Mouse (Mus musculus) G1E (cell line): ENCODE results near the gene Ap5b1. TPM values are rescaled to one million over a fixed set of nuclear protein-coding genes. Genes with fewer than 3 reads are reported as not detected.

Experiments
- ATAC-seq: 2 replicates; pipeline ENCODE4 v1.8.0; 2016; ENCODE audit warnings: mild to moderate bottlenecking; ENCODE audit not compliant: insufficient number of reproducible peaks, poor library complexity, low FRiP score, severe bottlenecking; ENCODE audit errors: extremely low read depth
- DNase-seq: peaks from one replicate; pipeline ENCODE4 v3.0.0; 2012; ENCODE audit warnings: low spot score
- H3K27me3 ChIP-seq: 2 replicates; pipeline ENCODE4 v1.6.1; 2012; ENCODE audit warnings: mild to moderate bottlenecking, low read length, inconsistent platforms; ENCODE audit not compliant: insufficient read depth
- H3K36me3 ChIP-seq: replicated peaks from 2 replicates; pipeline ENCODE3; 2012; ENCODE audit warnings: mild to moderate bottlenecking, inconsistent platforms
- H3K4me1 ChIP-seq: 2 replicates; pipeline ENCODE4 v1.6.1; 2012; ENCODE audit warnings: low read depth, low read length, inconsistent platforms, mixed read lengths; ENCODE audit not compliant: insufficient read depth
- H3K4me3 ChIP-seq: 2 replicates; pipeline ENCODE4 v1.5.1; 2012; ENCODE audit warnings: low read depth, mild to moderate bottlenecking, inconsistent platforms, low read length, moderate library complexity, mixed read lengths
- H3K9me3 ChIP-seq: replicated peaks from 2 replicates; pipeline ENCODE4 v1.6.1; 2012; ENCODE audit warnings: inconsistent platforms
- CTCF ChIP-seq: IDR thresholded peaks from 2 replicates; pipeline ENCODE4 v1.5.1; 2012; ENCODE audit warnings: low read depth, low read length, inconsistent platforms, mixed read lengths
- GATA1 ChIP-seq: IDR thresholded peaks from 2 replicates; pipeline ENCODE4 v1.6.1; 2012; ENCODE audit warnings: borderline replicate concordance, low read length, inconsistent platforms, mixed read lengths
- GATA2 ChIP-seq: IDR thresholded peaks from 2 replicates; pipeline ENCODE4 v1.6.1; 2012; ENCODE audit warnings: low read depth, low read length, inconsistent platforms, borderline replicate concordance
- POLR2AphosphoS5 ChIP-seq: IDR thresholded peaks from 2 replicates; pipeline ENCODE4 v1.6.1; 2012; ENCODE audit warnings: low read depth, low read length, inconsistent platforms; ENCODE audit not compliant: insufficient replicate concordance
- TAL1 ChIP-seq: conservative IDR thresholded peaks from 2 replicates; pipeline ENCODE4 v1.6.1; 2012; ENCODE audit warnings: low read depth, low read length, inconsistent platforms, mixed read lengths
- polyA plus RNA-seq: library from polyadenylated mRNA; stranded (reverse); fragments of >175 nt; gene quantifications from 2 replicates; pipeline ENCODE4 v1.2.3, GENCODE M21; 2012
- total RNA-seq, 2 experiments: library from RNA; stranded (forward) in 1 of 2; stranded (reverse) in 1 of 2; fragments of 200-1000 nt in 1 of 2; fragments of >200 nt in 1 of 2; fragmentation: Nextera tagmentation in 1 of 2; gene quantifications; 2 replicates each; pipeline ENCODE4 v1.2.3; 2014 to 2017

The Ap5b1 gene
- total and polyA plus RNA-seq, 3 experiments = 6.5 to 16.4 (median 11.0) TPM

DNA sequence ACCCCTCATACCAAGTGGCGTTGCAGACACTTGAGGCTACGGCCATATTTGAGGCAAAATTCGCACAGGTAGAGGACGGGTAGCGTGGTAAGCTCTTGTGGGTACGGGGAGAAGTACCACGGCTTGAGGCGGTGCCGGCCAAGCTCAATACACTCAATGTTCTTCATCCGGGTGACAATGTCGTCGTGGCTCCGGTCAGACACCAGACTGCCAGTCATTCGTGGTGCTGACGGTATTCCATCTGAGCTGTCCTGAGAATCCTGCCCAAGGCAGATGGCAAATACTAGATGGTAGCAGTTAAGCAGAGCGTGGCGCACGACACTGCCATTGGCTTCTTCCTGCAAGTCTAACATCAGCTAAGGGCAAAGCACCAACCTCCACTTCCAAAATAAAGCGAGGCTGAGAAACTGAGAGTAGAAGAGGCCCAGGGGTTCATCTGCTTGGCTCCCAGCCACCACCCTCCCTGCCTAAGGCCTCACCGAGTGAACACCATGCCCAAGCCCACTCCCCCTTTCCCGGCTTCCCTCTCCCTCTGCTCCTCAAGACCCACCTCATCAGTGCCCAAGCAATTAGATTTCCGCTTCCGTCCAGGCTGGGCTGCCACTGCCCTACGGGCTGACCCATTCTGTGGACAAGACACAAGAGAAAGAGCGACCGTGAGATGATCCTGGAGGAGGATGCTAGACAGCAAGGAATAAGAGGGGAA is 40.0 kb downstream of the Ap5b1 start:
- Histone ChIP-seq H3K27me3 (no peaks in the 10 kb centered on the region), H3K36me3 (peaks cover 66% of the 10 kb centered on the region), H3K4me1 (peaks cover 80% of the 10 kb centered on the region), H3K4me3 (no peak overlapping the region), H3K9me3 (no peaks in the 10 kb centered on the region)
- ATAC-seq = no peak
- no peak for DNase-seq
- TF ChIP-seq GATA2 (no peak), CTCF (no peak), GATA1 (no peak), POLR2AphosphoS5 (no peak), TAL1 (no peak)

- Histone ChIP-seq H3K4me3 (peak overlapping the region; percentile 86; the same call in 1 of the 2 replicates), H3K27me3 (no peaks in the 10 kb centered on the region), H3K9me3 (no peaks in the 10 kb centered on the region), H3K4me1 (peaks cover 80% of the 10 kb centered on the region), H3K36me3 (peaks cover 57% of the 10 kb centered on the region)
- DNase-seq (no peak), ATAC-seq (no peak)
- TF ChIP-seq CTCF (no peak), TAL1 (no peak), POLR2AphosphoS5 (no peak), GATA2 (no peak), GATA1 (no peak)
These were observed 40.9 kb downstream of the Ap5b1 start for GRCm38 (mm10) chr19:5608707-5609106.

GRCm38 (mm10) chr19:5609171-5609546 is 41.3 kb downstream of the Ap5b1 start:
- no peaks in the 10 kb centered on the region for H3K27me3 ChIP-seq
- H3K9me3 ChIP-seq = no peaks in the 10 kb centered on the region
- no peak for ATAC-seq
- DNase-seq = no peak
- peak overlapping the region; percentile 86 for H3K4me3 ChIP-seq
- peaks cover 53% of the 10 kb centered on the region for H3K36me3 ChIP-seq
- TF ChIP-seq POLR2AphosphoS5 (no peak), CTCF (no peak), GATA2 (no peak), GATA1 (no peak), TAL1 (no peak)
- H3K4me1 ChIP-seq = peaks cover 80% of the 10 kb centered on the region

- peak within 1 kb of the TSS; percentile 86 for H3K4me3 ChIP-seq
- peaks cover 46% of the 10 kb centered on the region for H3K36me3 ChIP-seq
- TF ChIP-seq CTCF (no peak), POLR2AphosphoS5 (0 out of 2 replicates have a peak, but pooled peaks have one; percentile 37)
- peaks cover 76% of the 10 kb centered on the region for H3K4me1 ChIP-seq
- ATAC-seq = peak; percentile 62
- peak; percentile 82 for DNase-seq
- no peaks in the 10 kb centered on the region for H3K9me3 ChIP-seq
- no peaks in the 10 kb centered on the region for H3K27me3 ChIP-seq
These were observed 42.0 kb downstream of the Ap5b1 start, which contains the start of gene Kat5 for GRCm38 (mm10) chr19:5609547-5610404. TSS of gene Kat5 (minus strand) at chr19:5610237.

DNA sequence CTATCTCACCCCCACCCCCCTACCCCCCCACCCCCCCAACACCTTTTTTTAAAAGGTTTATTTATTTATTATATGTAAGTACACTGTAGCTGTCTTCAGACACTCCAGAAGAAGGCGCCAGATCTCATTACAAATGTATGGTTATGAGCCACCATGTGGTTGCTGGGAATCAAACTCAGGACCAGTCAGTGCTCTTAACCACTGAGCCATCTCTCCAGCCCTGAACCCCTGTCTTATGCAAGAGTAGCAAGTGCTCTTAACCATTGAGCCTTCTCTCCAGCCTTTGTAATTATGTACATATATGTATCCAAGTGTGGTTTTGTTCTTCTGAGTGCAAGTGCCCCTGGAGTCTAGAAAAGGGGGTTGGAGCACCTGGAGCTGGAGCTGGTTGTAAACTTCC is 44.1 kb downstream of the Ap5b1 start:
- DNase-seq (no peak), ATAC-seq (no peak)
- H3K4me3 ChIP-seq = no peak overlapping the region
- peaks cover 65% of the 10 kb centered on the region for H3K4me1 ChIP-seq
- no peaks in the 10 kb centered on the region for H3K9me3 ChIP-seq
- no peaks in the 10 kb centered on the region for H3K27me3 ChIP-seq
- TF ChIP-seq GATA1 (no peak), POLR2AphosphoS5 (no peak), GATA2 (no peak), TAL1 (no peak), CTCF (no peak)
- peaks cover 25% of the 10 kb centered on the region for H3K36me3 ChIP-seq

- ATAC-seq = peak; percentile 57
- Histone ChIP-seq H3K4me1 (peaks cover 63% of the 10 kb centered on the region), H3K36me3 (peaks cover 15% of the 10 kb centered on the region), H3K27me3 (no peaks in the 10 kb centered on the region), H3K4me3 (no peak overlapping the region), H3K9me3 (no peaks in the 10 kb centered on the region)
- TF ChIP-seq POLR2AphosphoS5 (no peak), TAL1 (peak; percentile 74)
- DNase-seq = peak; percentile 40
These were observed 45.1 kb downstream of the Ap5b1 start for GRCm38 (mm10) chr19:5612762-5613411.
